32 mouse cellular contexts compared by ENCODE assay signal in genomic region chr3:61089931-61090330, GRCm38 (mm10).
"Had no signal": no experiment of that assay in that cellular context is flagged by ENCODE, and none has a peak within 500 bp of the region (broad histone marks: within the 10 kb centered on the region; RNA-seq: fewer than 3 reads in every experiment).

No protein-coding gene starts in this region.

- H3K4me2 ChIP-seq: limb, embryonic 12.5 days; limb, embryonic 13.5 days; limb, embryonic 15.5 days; liver, embryonic 11.5 days; liver, embryonic 13.5 days; liver, embryonic 15.5 days; lung, embryonic 14.5 days; lung, embryonic 15.5 days; midbrain, embryonic 11.5 days; midbrain, embryonic 12.5 days; midbrain, embryonic 13.5 days; midbrain, embryonic 15.5 days; neural tube, embryonic 12.5 days had no signal

- H3K27me3 ChIP-seq: limb, embryonic 12.5 days; limb, embryonic 13.5 days; limb, embryonic 15.5 days; liver, embryonic 13.5 days; liver, embryonic 15.5 days; lung, embryonic 15.5 days; megakaryocyte, embryonic 14.5 days; midbrain, embryonic 12.5 days; midbrain, embryonic 13.5 days; midbrain, embryonic 15.5 days; neural tube, embryonic 12.5 days had no signal

- H3K36me3 ChIP-seq: limb, embryonic 10.5 days; limb, embryonic 12.5 days; limb, embryonic 13.5 days; limb, embryonic 15.5 days; liver, embryonic 13.5 days; liver, embryonic 15.5 days; lung, embryonic 15.5 days; midbrain, embryonic 10.5 days; midbrain, embryonic 12.5 days; midbrain, embryonic 13.5 days; midbrain, embryonic 15.5 days; neural tube, embryonic 12.5 days had no signal

- H3K4me3 ChIP-seq: left cerebral cortex, adult 2 months; limb, embryonic 10.5 days; limb, embryonic 12.5 days; limb, embryonic 13.5 days; limb, embryonic 15.5 days; liver, embryonic 13.5 days; liver, embryonic 15.5 days; lung, embryonic 15.5 days; megakaryocyte, embryonic 14.5 days; midbrain, embryonic 10.5 days; midbrain, embryonic 12.5 days; midbrain, embryonic 13.5 days; midbrain, embryonic 15.5 days; myocyte; neural tube, embryonic 12.5 days had no signal

- DNase-seq: left cerebral cortex, postnatal 4 days; liver; liver, embryonic 13.5 days; liver, postnatal 0 days; lung, adult 18-20 months; lung, adult 2 months; lung, embryonic 14.5 days; lung, postnatal 10 days; lung, postnatal 14 days; lung, postnatal 36 days; lung, postnatal 4 days; midbrain, embryonic 14.5 days had no signal

- ATAC-seq: liver, postnatal 0 days; lung, postnatal 0 days; midbrain, embryonic 13.5 days; midbrain, embryonic 15.5 days; midbrain, embryonic 16.5 days had no signal

- H3K4me1 ChIP-seq: limb, embryonic 10.5 days; limb, embryonic 12.5 days; limb, embryonic 13.5 days; limb, embryonic 15.5 days; liver, embryonic 13.5 days; liver, embryonic 15.5 days; lung, embryonic 15.5 days; midbrain, embryonic 10.5 days; midbrain, embryonic 12.5 days; midbrain, embryonic 13.5 days; midbrain, embryonic 15.5 days; neural tube, embryonic 12.5 days had no signal

- H3K9ac ChIP-seq: limb, embryonic 12.5 days; limb, embryonic 13.5 days; limb, embryonic 15.5 days; liver, embryonic 13.5 days; liver, embryonic 14.5 days; liver, embryonic 15.5 days; liver, postnatal 0 days; lung, embryonic 14.5 days; lung, embryonic 15.5 days; midbrain, embryonic 12.5 days; midbrain, embryonic 13.5 days; midbrain, embryonic 15.5 days; neural tube, embryonic 12.5 days had no signal

- H3K27ac ChIP-seq: left cerebral cortex, adult 2 months; limb, embryonic 10.5 days; limb, embryonic 12.5 days; limb, embryonic 13.5 days; limb, embryonic 15.5 days; liver, embryonic 13.5 days; liver, embryonic 14.5 days; liver, embryonic 15.5 days; lung, embryonic 15.5 days; macrophage; midbrain, embryonic 10.5 days; midbrain, embryonic 12.5 days; midbrain, embryonic 13.5 days; midbrain, embryonic 15.5 days; neural tube, embryonic 12.5 days had no signal

- H3K9me3 ChIP-seq: limb, embryonic 10.5 days; limb, embryonic 12.5 days; limb, embryonic 13.5 days; limb, embryonic 15.5 days; liver, embryonic 13.5 days; liver, embryonic 15.5 days; lung, embryonic 15.5 days; megakaryocyte, embryonic 14.5 days; midbrain, embryonic 10.5 days; midbrain, embryonic 12.5 days; midbrain, embryonic 13.5 days; midbrain, embryonic 15.5 days; neural tube, embryonic 12.5 days had no signal
